Comparison of ENCODE assay signal across 7 mouse cellular contexts in the genomic region with DNA sequence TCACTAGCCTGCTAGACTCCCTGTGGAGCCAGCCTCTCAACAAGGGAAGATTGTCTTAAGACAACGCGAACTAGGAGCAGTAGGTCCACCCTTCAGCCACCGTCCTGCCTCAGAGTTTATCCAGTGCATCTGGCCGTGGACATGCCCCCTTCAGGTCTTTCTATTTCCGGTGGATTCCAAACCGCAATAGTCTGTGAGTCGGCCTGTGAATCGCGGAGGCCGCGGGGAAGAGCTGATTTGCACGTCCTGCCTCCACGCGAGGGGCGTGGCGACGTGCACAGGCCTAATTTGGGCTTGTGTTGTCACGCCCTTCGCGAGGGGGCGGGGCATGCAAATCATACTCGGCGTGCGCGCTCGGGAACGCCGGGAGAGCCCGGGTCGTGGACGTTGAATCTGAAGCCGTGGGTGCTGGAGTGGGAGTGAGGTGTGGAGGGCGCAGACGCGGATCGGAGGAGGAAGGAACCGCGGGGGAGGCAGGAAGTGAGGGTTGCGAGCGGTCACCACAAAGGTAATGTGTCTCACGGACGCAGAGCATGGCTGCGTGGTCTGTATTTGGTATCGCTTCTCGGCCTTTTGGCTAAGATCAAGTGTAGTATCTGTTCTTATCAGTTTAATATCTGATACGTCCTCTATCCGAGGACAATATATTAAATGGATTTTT. TPM values are rescaled to one million over a fixed set of nuclear protein-coding genes. Genes with fewer than 3 reads are reported as not detected.
DNase-seq lines count a peak whose midpoint lies in the region; ATAC-seq and TF ChIP-seq lines count a peak whose summit lies in the region.

No protein-coding gene starts in this region.

- under 1% methylated on average over 47 of the region's 47 CpGs for WGBS in embryonic facial prominence, embryonic 12.5 days
- 1% methylated on average over 47 of the region's 47 CpGs for WGBS in heart, adult 2 months
- under 1% methylated on average over 47 of the region's 47 CpGs for WGBS in limb, embryonic 13.5 days
- under 1% methylated on average over 47 of the region's 47 CpGs for WGBS in midbrain, embryonic 16.5 days

- no peaks in the 10 kb centered on the region for H3K79me2 ChIP-seq in heart, adult 2 months (replicated peaks; ENCODE audit: control insufficient read depth, insufficient read depth, low read length)

- H3K4me2 ChIP-seq in embryonic facial prominence, embryonic 12.5 days (replicated peaks) = peak overlapping the region; percentile 60
- H3K4me2 ChIP-seq in limb, embryonic 13.5 days (replicated peaks) = peak overlapping the region; percentile 64
- H3K4me2 ChIP-seq in midbrain, embryonic 16.5 days (ENCODE audit: low read length) = peak overlapping the region; percentile 51

- ATAC-seq in embryonic facial prominence, embryonic 12.5 days (ENCODE audit: insufficient number of reproducible peaks, insufficient read depth, low FRiP score, low TSS enrichment) = peak; percentile 91
- ATAC-seq in limb, embryonic 13.5 days (ENCODE audit: low FRiP score, low read depth) = peak; percentile 94
- peak; percentile 95 for ATAC-seq in midbrain, embryonic 16.5 days

- H3K4me1 ChIP-seq in embryonic facial prominence, embryonic 12.5 days = no peaks in the 10 kb centered on the region
- H3K4me1 ChIP-seq in heart, adult 2 months (ENCODE audit: control insufficient read depth, insufficient read depth, low read length) = no peaks in the 10 kb centered on the region
- no peaks in the 10 kb centered on the region for H3K4me1 ChIP-seq in limb, embryonic 13.5 days
- 0 out of 2 replicates have a peak, but pooled peaks cover 3% of the 10 kb centered on the region for H3K4me1 ChIP-seq in midbrain, embryonic 16.5 days (ENCODE audit: control insufficient read depth, insufficient read depth, low read length)

- H3K9me3 ChIP-seq in embryonic facial prominence, embryonic 12.5 days = no peaks in the 10 kb centered on the region
- H3K9me3 ChIP-seq in limb, embryonic 13.5 days = no peaks in the 10 kb centered on the region
- no peaks in the 10 kb centered on the region for H3K9me3 ChIP-seq in midbrain, embryonic 16.5 days (replicated peaks; ENCODE audit: control insufficient read depth, low read length, poor library complexity, severe bottlenecking)

- peak; percentile 93 for TF ChIP-seq POLR2A in heart, adult 2 months (IDR thresholded peaks at IDR 0.05; ENCODE audit: insufficient read depth, low read depth, low read length)

- DNase-seq in adrenal gland, postnatal 25 days = peak; percentile 97
- peak; percentile 96 for DNase-seq in heart, adult 2 months
- DNase-seq in kidney, adult 8-10 months = peak; percentile 94 to 95
- DNase-seq in spleen, postnatal 10 days (ENCODE audit: low spot score in 2 of 2) = peak; percentile 89 to 97

- H3K27me3 ChIP-seq in embryonic facial prominence, embryonic 12.5 days = no peaks in the 10 kb centered on the region
- H3K27me3 ChIP-seq in heart, adult 2 months (ENCODE audit: control insufficient read depth, insufficient read depth, low read length) = no peaks in the 10 kb centered on the region
- no peaks in the 10 kb centered on the region for H3K27me3 ChIP-seq in limb, embryonic 13.5 days
- no peaks in the 10 kb centered on the region for H3K27me3 ChIP-seq in midbrain, embryonic 16.5 days (ENCODE audit: control insufficient read depth, insufficient read depth, low read depth, low read length)

- H3K4me3 ChIP-seq in embryonic facial prominence, embryonic 12.5 days = peak overlapping the region; percentile 40
- peak overlapping the region; percentile 51 for H3K4me3 ChIP-seq in heart, adult 2 months
- H3K4me3 ChIP-seq in limb, embryonic 13.5 days = peak overlapping the region; percentile 46
- H3K4me3 ChIP-seq in midbrain, embryonic 16.5 days (ENCODE audit: low read depth, low read length) = peak overlapping the region; percentile 51

- H3K9ac ChIP-seq in embryonic facial prominence, embryonic 12.5 days = peak overlapping the region; percentile 78; the same call in 1 of the 2 replicates
- H3K9ac ChIP-seq in heart, adult 2 months (ENCODE audit: low read depth, low read length) = peak overlapping the region; percentile 88
- peak overlapping the region; percentile 78 for H3K9ac ChIP-seq in limb, embryonic 13.5 days
- H3K9ac ChIP-seq in midbrain, embryonic 16.5 days (ENCODE audit: low read depth, low read length) = peak overlapping the region; percentile 89

- TF ChIP-seq CTCF in heart, adult 2 months (IDR thresholded peaks at IDR 0.05) = 0 out of 2 replicates have a peak, but pooled peaks have one; percentile 6

- peak; percentile 82 for TF ChIP-seq EP300 in heart, adult 2 months (IDR thresholded peaks at IDR 0.05; ENCODE audit: insufficient read depth, low read depth, low read length)

- intact Hi-C loops in heart, adult 2 months (cut with DNase I) = loop anchor here (1.0 kb wide), 1 partner anchor 10 kb away; no protein-coding TSS in a partner anchor

- H3K36me3 ChIP-seq in embryonic facial prominence, embryonic 12.5 days = no peaks in the 10 kb centered on the region
- H3K36me3 ChIP-seq in heart, adult 2 months (ENCODE audit: control insufficient read depth, insufficient read depth, low read length) = no peaks in the 10 kb centered on the region
- H3K36me3 ChIP-seq in limb, embryonic 13.5 days = no peaks in the 10 kb centered on the region
- no peaks in the 10 kb centered on the region for H3K36me3 ChIP-seq in midbrain, embryonic 16.5 days (ENCODE audit: control insufficient read depth, insufficient read depth, low read length)

- H3K27ac ChIP-seq in embryonic facial prominence, embryonic 12.5 days = peak overlapping the region; percentile 97
- H3K27ac ChIP-seq in heart, adult 2 months = peak overlapping the region; percentile 98
- peak overlapping the region; percentile 98 for H3K27ac ChIP-seq in limb, embryonic 13.5 days
- peak overlapping the region; percentile 97 for H3K27ac ChIP-seq in midbrain, embryonic 16.5 days (ENCODE audit: low read length)

RNA-seq across cellular contexts. Expression of a gene that starts 31.7 kb away (rescaled TPM):
- total RNA-seq in adrenal gland, postnatal 25 days (2021) = 1.2 and 1.3 TPM in 2 replicates
- 13.3 and 15.6 TPM in 2 replicates for polyA plus RNA-seq in embryonic facial prominence, embryonic 12.5 days (2016; fragmentation: Nextera tagmentation; extraction: Ambion mirVana)
- 10 to 100 TPM; 31.1 to 34.8 TPM for total RNA-seq in heart, adult 2 months (2021)
- 14.9 and 18.3 TPM in 2 replicates for polyA plus RNA-seq in heart, adult 2 months (2012; rRNA removed)
- 1.8 and 2.2 TPM in 2 replicates for polyA plus RNA-seq in limb, embryonic 13.5 days (2015; fragmentation: Nextera tagmentation; extraction: Ambion mirVana)
- polyA plus RNA-seq in midbrain, embryonic 16.5 days (2015; fragmentation: Nextera tagmentation; extraction: Ambion mirVana) = 1.6 and 1.9 TPM in 2 replicates

RNA-seq across cellular contexts. Expression of a gene that starts 40.3 kb away (rescaled TPM):
- 31.0 and 38.9 TPM in 2 replicates for total RNA-seq in adrenal gland, postnatal 25 days (2021)
- polyA plus RNA-seq in embryonic facial prominence, embryonic 12.5 days (2016; fragmentation: Nextera tagmentation; extraction: Ambion mirVana) = 27.3 and 29.1 TPM in 2 replicates
- 10 to 100 TPM in 1 of 2 experiments, 1 to 10 TPM in 1; 8.7 to 10.0 TPM for total RNA-seq in heart, adult 2 months (2021)
- polyA plus RNA-seq in heart, adult 2 months (2012; rRNA removed) = 10.9 and 13.5 TPM in 2 replicates
- 35.8 and 37.5 TPM in 2 replicates for polyA plus RNA-seq in limb, embryonic 13.5 days (2015; fragmentation: Nextera tagmentation; extraction: Ambion mirVana)
- polyA plus RNA-seq in midbrain, embryonic 16.5 days (2015; fragmentation: Nextera tagmentation; extraction: Ambion mirVana) = 5.9 and 8.3 TPM in 2 replicates

RNA-seq across cellular contexts. Expression of a gene that starts 40.4 kb away (rescaled TPM):
- total RNA-seq in adrenal gland, postnatal 25 days (2021) = 0.71 and 1.1 TPM in 2 replicates
- polyA plus RNA-seq in embryonic facial prominence, embryonic 12.5 days (2016; fragmentation: Nextera tagmentation; extraction: Ambion mirVana) = 7.9 and 8.4 TPM in 2 replicates
- under 1 TPM in 1 of 2 experiments, not detected in 1; 0.16 TPM for total RNA-seq in heart, adult 2 months (2021)
- 0.04 and 0.06 TPM in 2 replicates for polyA plus RNA-seq in heart, adult 2 months (2012; rRNA removed)
- 6.3 and 7.2 TPM in 2 replicates for polyA plus RNA-seq in limb, embryonic 13.5 days (2015; fragmentation: Nextera tagmentation; extraction: Ambion mirVana)
- 40.8 and 42.5 TPM in 2 replicates for polyA plus RNA-seq in midbrain, embryonic 16.5 days (2015; fragmentation: Nextera tagmentation; extraction: Ambion mirVana)

Comparison
In these comparisons a context has a peak if more than half of its experiments do, and no peak if none do; other contexts are left out.
1. Peak in every context shown above with its lines: DNase-seq, ATAC-seq, H3K4me3 ChIP-seq and H3K27ac ChIP-seq.